Mouse (Mus musculus) testis, postnatal 14 days (tissue): ENCODE data around the gene Gm14393.
"Not testable (repeated sequence)": the region's sequence is repeated elsewhere in the genome, so short reads cannot be mapped to it uniquely, and the experiment has no call there.

Source experiments
- DNase-seq: peaks from one replicate; pipeline ENCODE4 v3.0.0; 2021; ENCODE audit warnings: low spot score

The Gm14393 gene

GRCm38 (mm10) chr2:175067681-175068261 is at the start of gene Gm14393:
Gene Gm14393, minus strand, starts transcription at chr2:175067781.
- not testable (repeated sequence) for DNase-seq

- DNase-seq: peak; percentile 3
Measured at GRCm38 (mm10) chr2:175044268-175044667, 23.3 kb downstream of the Gm14393 start.
